Mouse (Mus musculus): ENCODE measurements at regions not wholly inside any gene's neighbourhood (a gene's known extent, or its start where the extent isn't known, plus 50 kb on each side); places are given as distances from the start of the nearest gene placed in this dataset.

DNA sequence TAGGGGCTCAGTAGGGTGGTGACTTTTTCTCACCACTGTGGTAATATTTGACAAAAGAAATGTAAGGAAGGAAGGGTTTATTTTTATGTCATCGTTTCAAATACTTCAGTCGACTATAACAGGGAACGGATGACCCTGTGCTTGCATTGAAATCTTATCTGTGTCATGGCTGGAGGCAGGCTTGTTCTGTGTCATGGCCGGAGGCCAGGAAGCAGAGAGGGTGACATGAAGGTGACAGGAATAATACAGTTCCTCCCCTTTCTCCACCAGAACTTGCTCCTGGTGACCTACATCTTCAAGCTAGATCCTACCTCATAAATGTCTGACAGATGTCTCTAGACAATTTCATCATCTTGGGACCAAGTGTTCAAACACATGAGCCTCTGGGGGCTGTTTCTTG, 201.5 kb upstream of the Krr1 start:
- TF ChIP-seq CTCF (IDR thresholded peaks at IDR 0.05), result no peak
- no peak for TF ChIP-seq EP300 (IDR thresholded peaks at IDR 0.05)

Measured in lung, postnatal 0 days (tissue).